Mouse (Mus musculus) cerebellum, adult 2 months (tissue): ENCODE measurements around the gene Ccdc88c.

Experiments used
- CTCF ChIP-seq: fragments of 200-500 bp; IDR thresholded peaks from 2 replicates; pipeline ENCODE4 v1.5.1; 2011; ENCODE audit warnings: low read depth, mild to moderate bottlenecking, control low read depth, low read length, moderate library complexity, borderline replicate concordance; ENCODE audit not compliant: insufficient read depth
- POLR2A ChIP-seq: fragments of 200-500 bp; IDR thresholded peaks from 2 replicates; pipeline ENCODE4 v1.6.1; 2011; ENCODE audit warnings: low read length, control low read depth, borderline replicate concordance; ENCODE audit not compliant: insufficient read depth

- TF ChIP-seq CTCF (no peak), POLR2A (no peak)
Measured at GRCm38 (mm10) chr12:100982217-100982616, 46.6 kb downstream of the Ccdc88c start.
